Mouse (Mus musculus) kidney, adult 11 months (tissue): ENCODE data around the gene Hist1h4k.
"Not testable (repeated sequence)": the region's sequence is repeated elsewhere in the genome, so short reads cannot be mapped to it uniquely, and the experiment has no call there.

Experiments
- DNase-seq: peaks from one replicate; pipeline ENCODE4 v3.0.0; 2022

Hist1h4k gene

DNA sequence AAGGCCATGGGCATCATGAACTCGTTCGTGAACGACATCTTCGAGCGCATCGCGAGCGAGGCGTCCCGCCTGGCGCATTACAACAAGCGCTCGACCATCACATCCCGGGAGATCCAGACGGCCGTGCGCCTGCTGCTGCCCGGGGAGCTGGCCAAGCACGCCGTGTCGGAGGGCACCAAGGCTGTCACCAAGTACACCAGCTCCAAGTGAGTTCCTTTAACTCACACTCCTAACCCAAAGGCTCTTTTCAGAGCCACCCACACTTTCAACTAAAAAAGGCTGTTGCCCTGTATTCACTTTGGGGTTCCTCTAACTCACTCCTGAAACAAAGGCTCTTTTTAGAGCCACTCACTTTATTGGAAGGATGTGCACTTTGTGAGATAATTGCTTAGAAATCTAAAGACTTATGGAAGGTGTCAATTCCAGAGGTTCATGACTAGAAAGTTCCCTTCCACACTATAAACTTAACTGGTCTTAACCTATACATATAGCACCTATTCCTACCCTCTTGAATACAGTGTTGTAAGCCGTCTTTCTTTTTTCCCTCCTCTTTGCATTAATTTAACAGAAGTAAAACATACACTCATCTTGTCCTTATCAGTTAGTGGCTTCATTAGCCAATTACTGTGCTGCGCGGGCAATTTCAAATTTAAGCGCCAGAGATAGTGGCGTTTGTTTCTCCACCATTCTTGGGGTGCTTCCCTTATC is 4.1 kb upstream of the Hist1h4k start:
- DNase-seq: not testable (repeated sequence)

GRCm38 (mm10) chr13:21753524-21754285 is 3.4 kb upstream of the Hist1h4k start, which contains the start of the genes Hist1h2ak and Hist1h2bn:
TSS of gene Hist1h2ak (minus strand) at chr13:21753827.
TSS of gene Hist1h2bn (plus strand) at chr13:21754123.
- peak; percentile 31 for DNase-seq

GRCm38 (mm10) chr13:21753051-21753523 is 2.8 kb upstream of the Hist1h4k start:
- DNase-seq: no peak

DNA sequence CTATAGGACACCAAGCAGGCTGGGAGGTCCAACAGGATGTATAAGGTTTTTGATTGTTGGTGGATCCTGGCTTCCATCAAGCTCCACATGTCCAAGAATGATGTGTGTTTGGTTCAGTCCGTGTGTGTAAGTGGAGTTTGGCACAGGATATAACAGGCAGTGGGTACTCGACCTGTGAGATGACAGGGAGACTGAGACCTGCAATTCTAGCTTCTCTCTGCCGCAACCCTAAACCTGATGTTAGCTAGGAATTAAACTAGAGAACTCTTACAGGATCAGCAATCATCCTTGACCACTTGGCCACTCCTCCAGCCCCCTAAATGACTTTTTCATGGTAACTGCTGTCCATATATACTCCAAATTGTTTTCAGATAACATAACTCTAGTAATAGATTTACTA is 2.1 kb upstream of the Hist1h4k start:
- DNase-seq: no peak

DNA sequence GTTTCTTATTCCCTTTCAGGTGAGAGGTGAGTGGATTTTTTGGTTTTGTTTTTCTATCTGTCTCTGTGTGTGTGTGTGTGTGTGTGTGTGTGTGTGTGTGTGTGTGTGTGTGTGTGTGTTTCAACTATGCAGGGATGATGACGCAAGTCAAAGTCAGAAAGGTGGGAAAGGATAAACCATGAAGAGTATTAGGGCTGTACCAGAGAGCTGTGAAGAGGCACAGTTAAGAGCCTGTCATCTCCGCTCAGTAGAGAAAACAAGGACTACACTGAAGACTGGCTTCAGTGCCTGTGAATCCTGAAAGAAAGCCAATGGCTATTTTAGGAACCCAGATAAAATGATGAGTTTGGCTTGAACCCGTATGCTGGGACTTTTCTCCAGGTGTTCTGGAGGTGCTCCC is 1.5 kb upstream of the Hist1h4k start:
- DNase-seq: no peak

- no peak for DNase-seq
These were observed 1.1 kb upstream of the Hist1h4k start for GRCm38 (mm10) chr13:21751417-21751816.

- DNase-seq: no peak
These were observed 732 bp downstream of the Hist1h4k start for GRCm38 (mm10) chr13:21749387-21750158.

DNA sequence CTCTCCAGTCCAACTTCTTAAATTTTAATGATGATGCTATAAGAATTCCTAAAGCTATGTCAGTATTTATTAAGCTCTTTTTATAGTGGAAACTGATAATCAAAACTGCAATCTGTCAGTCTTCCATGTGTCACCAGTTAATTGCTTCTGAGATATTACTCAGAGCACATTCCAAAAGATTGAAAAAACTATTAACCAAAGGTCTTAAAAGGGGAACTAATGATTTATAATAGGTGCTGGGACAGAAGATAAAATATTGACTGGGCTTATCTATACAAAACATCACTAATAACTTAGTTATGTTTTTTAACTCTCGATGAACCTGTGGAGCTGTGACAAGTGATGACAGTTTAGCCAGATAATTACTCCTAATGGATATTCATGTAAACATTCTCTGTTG is 5.3 kb downstream of the Hist1h4k start:
- no peak for DNase-seq

DNA sequence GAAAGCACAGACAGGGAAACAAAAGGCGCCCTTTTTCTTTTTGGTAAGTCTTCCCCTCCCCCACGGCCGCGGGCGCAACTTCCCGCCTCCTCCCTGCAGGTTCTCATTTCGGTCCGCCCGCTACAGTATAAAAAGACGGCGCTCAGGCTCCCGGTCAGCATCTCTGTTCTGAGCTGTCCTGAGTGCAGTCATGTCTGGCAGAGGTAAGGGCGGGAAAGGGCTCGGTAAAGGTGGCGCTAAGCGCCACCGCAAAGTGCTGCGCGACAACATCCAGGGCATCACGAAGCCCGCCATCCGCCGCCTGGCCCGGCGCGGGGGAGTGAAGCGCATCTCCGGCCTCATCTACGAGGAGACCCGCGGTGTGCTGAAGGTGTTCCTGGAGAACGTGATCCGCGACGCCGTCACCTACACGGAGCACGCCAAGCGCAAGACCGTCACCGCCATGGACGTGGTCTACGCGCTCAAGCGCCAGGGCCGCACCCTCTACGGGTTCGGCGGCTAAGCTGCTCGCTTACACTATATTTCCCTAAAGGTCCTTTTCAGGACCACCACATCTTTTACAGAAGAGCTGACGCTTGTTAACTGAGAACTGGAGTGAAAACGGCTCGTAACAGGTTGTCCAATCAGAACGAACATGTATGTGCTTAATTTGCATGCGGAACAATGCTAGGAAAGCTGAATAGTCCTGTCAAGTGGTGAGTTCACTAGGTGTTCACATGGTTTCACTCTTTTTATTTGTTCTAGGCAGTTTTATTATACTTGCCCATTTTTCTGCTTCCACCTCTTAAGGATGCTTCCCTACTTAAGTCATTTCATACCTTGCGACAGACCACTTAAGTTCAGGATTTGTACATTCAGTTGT is 15.2 kb downstream of the Hist1h4k start, which contains the start of gene Hist1h4j:
Hist1h4j (plus strand) TSS at position 159 of the 862 bp plus-strand sequence.
- DNase-seq: peak; percentile 21

- peak; percentile 52 for DNase-seq
These were observed 16.0 kb downstream of the Hist1h4k start for GRCm38 (mm10) chr13:21734010-21734905.

- DNase-seq: no peak
These were observed 16.8 kb downstream of the Hist1h4k start for GRCm38 (mm10) chr13:21733466-21733865.

- DNase-seq: no peak
These were observed 20.8 kb downstream of the Hist1h4k start for GRCm38 (mm10) chr13:21729544-21729943.

DNA sequence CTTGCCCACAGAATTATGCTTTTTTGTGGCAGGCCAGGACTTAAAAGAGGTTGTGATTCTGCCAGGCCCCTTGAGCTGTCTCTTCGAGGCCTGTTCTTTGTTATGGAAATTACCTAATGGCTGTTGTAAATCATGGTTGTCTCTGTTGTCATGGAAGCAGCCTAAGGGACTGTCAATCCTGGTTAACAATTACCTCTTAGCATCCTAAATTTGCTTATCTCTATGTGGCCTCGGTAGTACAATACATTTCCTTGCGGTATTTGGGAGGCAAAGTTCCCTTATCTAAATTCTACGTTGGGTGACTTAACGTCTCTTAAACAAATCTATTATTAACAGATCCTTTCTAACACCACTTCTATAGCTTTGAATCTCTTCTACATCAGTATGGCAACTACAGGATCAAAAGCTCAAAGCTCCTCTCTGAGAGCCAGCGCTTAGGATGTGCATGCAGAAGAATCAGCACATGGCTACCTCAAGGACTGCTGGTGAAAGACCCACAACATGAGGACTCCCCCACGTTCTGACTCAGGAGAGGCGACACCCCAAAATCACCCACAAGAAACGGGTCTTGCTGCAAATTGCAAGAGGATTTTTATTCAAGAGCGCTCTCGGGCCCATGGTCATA is 22.2 kb downstream of the Hist1h4k start:
- DNase-seq: no peak

DNA sequence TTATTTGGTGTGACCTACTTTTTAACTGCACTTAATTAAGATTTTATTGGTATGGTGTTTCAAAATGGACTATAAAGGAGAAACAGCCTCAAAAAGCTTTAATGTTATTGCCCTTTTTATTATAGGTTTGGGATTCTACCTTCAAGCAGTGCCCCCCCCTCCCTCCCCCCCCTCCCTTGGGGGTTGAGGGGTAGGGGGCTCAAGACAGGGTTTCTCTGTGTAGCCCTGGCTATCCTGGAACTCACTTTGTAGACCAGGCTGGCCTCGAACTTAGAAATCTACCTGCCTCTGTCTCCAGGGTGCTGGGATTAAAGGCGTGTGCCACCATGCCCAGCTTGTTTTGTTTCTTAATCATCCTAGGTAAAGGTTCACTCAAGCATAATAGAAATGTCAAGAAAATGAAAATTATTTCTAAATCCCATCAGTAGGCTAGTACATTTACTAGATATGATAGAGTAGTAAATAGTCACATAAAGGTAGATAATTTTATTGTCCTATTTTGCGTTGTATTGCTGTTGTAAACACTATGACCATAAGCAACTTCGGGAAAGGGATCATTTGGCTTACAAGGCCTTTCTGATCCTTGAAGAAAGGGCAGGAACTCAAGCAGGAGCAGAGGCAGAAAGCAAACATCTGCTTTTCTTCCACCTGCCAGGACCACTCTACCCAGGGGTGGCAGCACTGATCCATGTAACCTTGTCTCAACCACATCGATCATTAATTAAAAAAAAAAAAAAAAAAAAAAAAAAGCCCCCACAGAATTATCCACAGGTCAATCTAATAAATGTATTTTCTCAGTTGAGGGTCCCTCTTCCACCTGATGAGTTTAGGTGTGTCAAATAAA is 27.1 kb downstream of the Hist1h4k start:
- DNase-seq: no peak

DNA sequence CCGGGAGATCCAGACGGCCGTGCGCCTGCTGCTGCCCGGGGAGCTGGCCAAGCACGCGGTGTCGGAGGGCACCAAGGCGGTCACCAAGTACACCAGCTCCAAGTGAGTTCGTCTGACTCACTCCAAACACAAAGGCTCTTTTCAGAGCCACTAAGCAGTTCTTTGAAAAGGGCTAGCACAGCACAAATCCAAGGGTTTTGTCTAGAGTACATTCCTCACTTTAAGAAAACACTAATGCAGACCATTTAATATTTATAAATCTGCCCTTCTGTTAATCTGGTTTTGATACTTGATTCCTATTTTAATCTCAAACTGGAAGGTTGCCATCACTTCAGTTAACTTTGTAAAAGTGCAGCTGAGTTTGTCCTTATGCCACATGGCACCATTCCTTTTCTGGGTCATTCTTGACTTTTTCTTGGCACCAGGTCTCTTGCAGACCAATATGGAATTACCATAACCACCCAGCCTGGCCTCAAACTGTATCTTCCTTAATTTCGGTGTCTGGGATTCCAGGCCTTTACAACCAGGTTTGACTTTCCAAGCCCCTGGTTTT is 27.9 kb downstream of the Hist1h4k start:
- DNase-seq: no peak

DNA sequence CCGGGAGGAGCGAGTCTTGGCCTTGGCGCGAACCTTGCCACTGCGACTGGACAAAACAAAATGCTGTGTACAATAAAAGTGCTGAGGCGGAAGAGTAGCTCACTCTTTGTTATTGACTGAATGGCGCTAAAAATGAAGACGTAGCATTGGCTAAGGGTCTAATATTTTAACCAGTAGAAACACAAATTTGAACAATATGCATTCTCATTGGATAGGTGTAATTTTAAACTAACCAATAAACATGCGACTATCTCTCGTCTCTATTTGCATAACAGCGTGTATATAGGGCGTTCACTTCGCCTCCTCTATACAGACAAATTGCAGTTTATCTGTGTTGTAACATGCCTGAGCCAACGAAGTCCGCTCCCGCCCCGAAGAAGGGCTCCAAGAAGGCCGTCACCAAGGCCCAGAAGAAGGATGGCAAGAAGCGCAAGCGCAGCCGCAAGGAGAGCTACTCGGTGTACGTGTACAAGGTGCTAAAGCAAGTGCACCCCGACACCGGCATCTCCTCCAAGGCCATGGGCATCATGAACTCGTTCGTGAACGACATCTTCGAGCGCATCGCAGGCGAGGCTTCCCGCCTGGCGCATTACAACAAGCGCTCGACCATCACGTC is 28.4 kb downstream of the Hist1h4k start, which contains the start of gene Hist1h2bm:
Hist1h2bm (plus strand) TSS at position 288 of the 616 bp plus-strand sequence.
- DNase-seq: peak; percentile 10

DNA sequence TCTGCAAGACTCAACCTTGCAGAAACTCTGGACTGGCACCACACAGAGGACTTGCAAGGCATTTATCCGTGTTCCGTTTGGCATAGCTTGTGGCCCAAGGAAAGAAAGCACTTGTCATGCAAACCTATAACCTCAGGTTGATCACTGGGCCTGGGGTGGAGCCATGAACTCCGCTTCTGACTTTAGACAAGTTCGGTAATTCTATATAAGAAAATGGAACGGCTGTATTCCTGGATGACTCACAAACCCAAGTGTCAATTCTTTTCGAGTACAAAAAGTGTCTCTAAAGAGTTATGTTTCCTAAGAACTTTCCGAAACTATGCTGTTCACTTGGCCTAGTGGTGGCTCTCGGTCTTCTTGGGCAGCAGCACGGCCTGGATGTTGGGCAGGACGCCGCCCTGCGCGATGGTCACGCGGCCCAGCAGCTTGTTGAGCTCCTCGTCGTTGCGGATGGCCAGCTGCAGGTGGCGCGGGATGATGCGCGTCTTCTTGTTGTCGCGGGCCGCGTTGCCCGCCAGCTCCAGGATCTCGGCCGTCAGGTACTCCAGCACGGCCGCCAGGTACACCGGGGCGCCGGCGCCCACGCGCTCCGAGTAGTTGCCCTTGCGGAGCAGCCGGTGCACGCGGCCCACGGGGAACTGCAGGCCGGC is 29.1 kb downstream of the Hist1h4k start:
- not testable (repeated sequence) for DNase-seq
